ENCODE assay signal across 26 mouse cellular contexts in genomic region chr2:115322582-115322981, GRCm38 (mm10).
DNase-seq lines count a peak whose midpoint lies in the region; ATAC-seq and TF ChIP-seq lines count a peak whose summit lies in the region.
"Had no signal": no experiment of that assay in that cellular context is flagged by ENCODE, and none has a peak within 500 bp of the region (broad histone marks: within the 10 kb centered on the region; RNA-seq: fewer than 3 reads in every experiment).

No protein-coding gene starts in this region.

- no peak overlapping the region for H3K4me3 ChIP-seq in forebrain, embryonic 14.5 days (ENCODE audit: low read depth, low read length)
- H3K4me3 ChIP-seq in forebrain, embryonic 16.5 days (replicated peaks; ENCODE audit: low read length): no peak overlapping the region
- H3K4me3 ChIP-seq in midbrain, embryonic 11.5 days (ENCODE audit: low read depth, low read length): no peak overlapping the region
- no peak overlapping the region for H3K4me3 ChIP-seq in midbrain, embryonic 16.5 days (ENCODE audit: low read depth, low read length)
- no peak overlapping the region for H3K4me3 ChIP-seq in midbrain, embryonic 12.5 days
- H3K4me3 ChIP-seq in liver, postnatal 0 days (ENCODE audit: low read depth, low read length): no peak overlapping the region
- H3K4me3 ChIP-seq: embryonic facial prominence, embryonic 13.5 days; erythroblast, embryonic 14.5 days; heart, embryonic 10.5 days; kidney, embryonic 15.5 days; limb, embryonic 15.5 days; myocyte; neural tube, embryonic 13.5 days had no signal

- no peak overlapping the region for H3K4me2 ChIP-seq in forebrain, embryonic 14.5 days (ENCODE audit: low read length)
- no peak overlapping the region for H3K4me2 ChIP-seq in forebrain, embryonic 16.5 days (ENCODE audit: low read length)
- no peak overlapping the region for H3K4me2 ChIP-seq in midbrain, embryonic 11.5 days
- H3K4me2 ChIP-seq in midbrain, embryonic 16.5 days (ENCODE audit: low read length): no peak overlapping the region
- H3K4me2 ChIP-seq in midbrain, embryonic 12.5 days (replicated peaks): no peak overlapping the region
- H3K4me2 ChIP-seq in liver, postnatal 0 days (ENCODE audit: low read depth, low read length): no peak overlapping the region
- H3K4me2 ChIP-seq: embryonic facial prominence, embryonic 13.5 days; kidney, embryonic 15.5 days; limb, embryonic 15.5 days; neural tube, embryonic 13.5 days had no signal

- H3K36me3 ChIP-seq in forebrain, embryonic 14.5 days (ENCODE audit: control insufficient read depth, insufficient read depth, low read length): no peaks in the 10 kb centered on the region
- H3K36me3 ChIP-seq in forebrain, embryonic 16.5 days (ENCODE audit: control insufficient read depth, insufficient read depth): no peaks in the 10 kb centered on the region
- H3K36me3 ChIP-seq in midbrain, embryonic 11.5 days (ENCODE audit: control insufficient read depth, insufficient read depth, low read length): no peaks in the 10 kb centered on the region
- no peaks in the 10 kb centered on the region for H3K36me3 ChIP-seq in midbrain, embryonic 16.5 days (ENCODE audit: control insufficient read depth, insufficient read depth, low read length)
- H3K36me3 ChIP-seq in midbrain, embryonic 12.5 days: no peaks in the 10 kb centered on the region
- no peaks in the 10 kb centered on the region for H3K36me3 ChIP-seq in liver, postnatal 0 days (replicated peaks; ENCODE audit: insufficient read depth, low read length)
- H3K36me3 ChIP-seq: embryonic facial prominence, embryonic 13.5 days; G1E; heart, embryonic 10.5 days; kidney, embryonic 15.5 days; limb, embryonic 15.5 days; neural tube, embryonic 13.5 days had no signal

- peak; percentile 28 for DNase-seq in forebrain, embryonic 14.5 days (ENCODE audit: low spot score)
- peak; percentile 92 for DNase-seq in midbrain, embryonic 11.5 days (ENCODE audit: low spot score, missing footprints)
- no peak for DNase-seq in liver, postnatal 0 days
- no peak for DNase-seq in cerebellum, adult 9-10 months
- DNase-seq: adrenal gland, postnatal 10 days; B cell, adult 2 months; cerebellum, adult 8-10 months; gastrocnemius, postnatal 10 days; kidney, adult 11 months; kidney, postnatal 36 days; layer of hippocampus, postnatal 36 days; lung, postnatal 4 days; thymus, postnatal 14 days had no signal

- no peak for TF ChIP-seq CTCF in liver, postnatal 0 days (IDR thresholded peaks at IDR 0.05; ENCODE audit: low read depth)

- no peaks in the 10 kb centered on the region for H3K9me3 ChIP-seq in forebrain, embryonic 14.5 days (replicated peaks; ENCODE audit: control insufficient read depth, low read length)
- H3K9me3 ChIP-seq in forebrain, embryonic 16.5 days (ENCODE audit: control insufficient read depth, low read length): no peaks in the 10 kb centered on the region
- no peaks in the 10 kb centered on the region for H3K9me3 ChIP-seq in midbrain, embryonic 11.5 days (ENCODE audit: control insufficient read depth, low read length)
- no peaks in the 10 kb centered on the region for H3K9me3 ChIP-seq in midbrain, embryonic 16.5 days (replicated peaks; ENCODE audit: control insufficient read depth, low read length, poor library complexity, severe bottlenecking)
- no peaks in the 10 kb centered on the region for H3K9me3 ChIP-seq in midbrain, embryonic 12.5 days
- H3K9me3 ChIP-seq in liver, postnatal 0 days (ENCODE audit: low read length): no peaks in the 10 kb centered on the region
- H3K9me3 ChIP-seq: embryonic facial prominence, embryonic 13.5 days; G1E; heart, embryonic 10.5 days; kidney, embryonic 15.5 days; limb, embryonic 15.5 days; neural tube, embryonic 13.5 days had no signal

- no peaks in the 10 kb centered on the region for H3K4me1 ChIP-seq in forebrain, embryonic 14.5 days (ENCODE audit: control insufficient read depth, insufficient read depth, low read length)
- no peaks in the 10 kb centered on the region for H3K4me1 ChIP-seq in forebrain, embryonic 16.5 days (replicated peaks; ENCODE audit: control insufficient read depth, insufficient read depth, low read length)
- peaks cover 5% of the 10 kb centered on the region; the same call in 1 of the 2 replicates for H3K4me1 ChIP-seq in midbrain, embryonic 11.5 days (ENCODE audit: control insufficient read depth, insufficient read depth, low read length)
- no peaks in the 10 kb centered on the region for H3K4me1 ChIP-seq in midbrain, embryonic 16.5 days (ENCODE audit: control insufficient read depth, insufficient read depth, low read length)
- 0 out of 2 replicates have a peak, but pooled peaks cover 4% of the 10 kb centered on the region for H3K4me1 ChIP-seq in midbrain, embryonic 12.5 days
- no peaks in the 10 kb centered on the region for H3K4me1 ChIP-seq in liver, postnatal 0 days (ENCODE audit: insufficient read depth)
- H3K4me1 ChIP-seq: heart, embryonic 10.5 days; kidney, embryonic 15.5 days; limb, embryonic 15.5 days; neural tube, embryonic 13.5 days had no signal

- TF ChIP-seq EP300 in liver, postnatal 0 days (IDR thresholded peaks at IDR 0.05; ENCODE audit: low read depth): no peak

- H3K27ac ChIP-seq in forebrain, embryonic 14.5 days (ENCODE audit: low read depth, low read length): no peak overlapping the region
- no peak overlapping the region for H3K27ac ChIP-seq in forebrain, embryonic 16.5 days (ENCODE audit: low read length)
- H3K27ac ChIP-seq in midbrain, embryonic 11.5 days (ENCODE audit: low read depth, low read length): no peak overlapping the region
- H3K27ac ChIP-seq in midbrain, embryonic 16.5 days (ENCODE audit: low read length): no peak overlapping the region
- no peak overlapping the region for H3K27ac ChIP-seq in midbrain, embryonic 12.5 days (replicated peaks)
- H3K27ac ChIP-seq in liver, postnatal 0 days (ENCODE audit: low read depth): no peak overlapping the region
- H3K27ac ChIP-seq: embryonic facial prominence, embryonic 13.5 days; heart, embryonic 10.5 days; kidney, embryonic 15.5 days; limb, embryonic 15.5 days; liver, embryonic 14.5 days; neural tube, embryonic 13.5 days had no signal

- ATAC-seq in forebrain, embryonic 14.5 days: 0 out of 2 replicates have a peak, but pooled peaks have one; percentile 10
- no peak for ATAC-seq in forebrain, embryonic 16.5 days
- ATAC-seq in midbrain, embryonic 11.5 days (ENCODE audit: low FRiP score): peak; percentile 76
- ATAC-seq in midbrain, embryonic 16.5 days: no peak
- peak; percentile 65; the same call in 1 of the 2 replicates for ATAC-seq in midbrain, embryonic 12.5 days (ENCODE audit: low FRiP score, low read depth)
- no peak for ATAC-seq in liver, postnatal 0 days

- no peak overlapping the region for H3K9ac ChIP-seq in forebrain, embryonic 14.5 days (ENCODE audit: low read length)
- no peak overlapping the region for H3K9ac ChIP-seq in forebrain, embryonic 16.5 days (replicated peaks; ENCODE audit: low read depth, low read length)
- H3K9ac ChIP-seq in midbrain, embryonic 11.5 days (ENCODE audit: low read length): no peak overlapping the region
- H3K9ac ChIP-seq in midbrain, embryonic 16.5 days (ENCODE audit: low read depth, low read length): no peak overlapping the region
- H3K9ac ChIP-seq in midbrain, embryonic 12.5 days (replicated peaks): no peak overlapping the region
- no peak overlapping the region for H3K9ac ChIP-seq in liver, postnatal 0 days (replicated peaks)
- H3K9ac ChIP-seq: embryonic facial prominence, embryonic 13.5 days; kidney, embryonic 15.5 days; limb, embryonic 15.5 days; liver, embryonic 14.5 days; neural tube, embryonic 13.5 days had no signal

- H3K27me3 ChIP-seq in forebrain, embryonic 14.5 days (replicated peaks; ENCODE audit: control insufficient read depth, insufficient read depth, low read length): 0 out of 2 replicates have a peak, but pooled peaks cover 4% of the 10 kb centered on the region
- no peaks in the 10 kb centered on the region for H3K27me3 ChIP-seq in forebrain, embryonic 16.5 days (replicated peaks; ENCODE audit: control insufficient read depth, insufficient read depth, low read length)
- H3K27me3 ChIP-seq in midbrain, embryonic 11.5 days (ENCODE audit: control insufficient read depth, insufficient read depth, low read length): peaks cover 13% of the 10 kb centered on the region; the same call in 1 of the 2 replicates
- H3K27me3 ChIP-seq in midbrain, embryonic 16.5 days (ENCODE audit: control insufficient read depth, insufficient read depth, low read depth, low read length): peaks cover 3% of the 10 kb centered on the region; the same call in 1 of the 2 replicates
- peaks cover 33% of the 10 kb centered on the region for H3K27me3 ChIP-seq in midbrain, embryonic 12.5 days
- H3K27me3 ChIP-seq in liver, postnatal 0 days (ENCODE audit: insufficient read depth, low read length): no peaks in the 10 kb centered on the region
- H3K27me3 ChIP-seq: CH12.LX; embryonic facial prominence, embryonic 13.5 days; kidney, embryonic 15.5 days; limb, embryonic 15.5 days had no signal

- whole genome bisulfite sequencing in forebrain, embryonic 14.5 days: 13% methylated on average over 5 of the region's 5 CpGs
- 18% methylated on average over 5 of the region's 5 CpGs for WGBS in forebrain, embryonic 16.5 days
- 9% methylated on average over 5 of the region's 5 CpGs for WGBS in midbrain, embryonic 11.5 days
- WGBS in midbrain, embryonic 16.5 days: 14% methylated on average over 5 of the region's 5 CpGs
- 8% methylated on average over 5 of the region's 5 CpGs for WGBS in midbrain, embryonic 12.5 days
- WGBS in liver, postnatal 0 days (ENCODE audit: insufficient replicate concordance): 52% methylated on average over 5 of the region's 5 CpGs

Comparison
In these comparisons a context has a peak if more than half of its experiments do, and no peak if none do; other contexts are left out.
1. ATAC-seq: peak in forebrain, embryonic 14.5 days (single experiment), midbrain, embryonic 11.5 days (single experiment) and midbrain, embryonic 12.5 days (single experiment); none in forebrain, embryonic 16.5 days (single experiment), midbrain, embryonic 16.5 days (single experiment) and liver, postnatal 0 days (single experiment).
2. DNase-seq: peak in forebrain, embryonic 14.5 days (single experiment) and midbrain, embryonic 11.5 days (single experiment); none in liver, postnatal 0 days (single experiment) and cerebellum, adult 9-10 months (single experiment).